Mouse (Mus musculus) neural tube, embryonic 11.5 days (tissue): ENCODE results near the gene Armh1. TPM values are rescaled to one million over a fixed set of nuclear protein-coding genes. Genes with fewer than 3 reads are reported as not detected.

Experiments used
- polyA plus RNA-seq: library from polyadenylated mRNA; unstranded; fragments of >200 nt; fragmentation: Nextera tagmentation; extraction: Ambion mirVana; gene quantifications from 2 replicates; pipeline ENCODE4 v1.2.1, GENCODE M21; 2014

The Armh1 gene
- polyA plus RNA-seq, 1 experiment from 2014 or later: not detected

Other genes starting within 250 kb of the Armh1 start
- 48.1 and 52.5 TPM in 2 replicates for gene Eif2b3, start 232.7 kb downstream of the Armh1 start, polyA plus RNA-seq
- 3.4 and 3.9 TPM in 2 replicates for gene Ptch2, start 156.1 kb downstream of the Armh1 start, polyA plus RNA-seq
- 3.4 and 4.0 TPM in 2 replicates for gene Btbd19, start 126.4 kb downstream of the Armh1 start, polyA plus RNA-seq
- gene Tctex1d4, start 125.3 kb downstream of the Armh1 start, polyA plus RNA-seq: not detected in 2 replicates
- 42.5 and 48.9 TPM in 2 replicates for gene Plk3, start 118.2 kb downstream of the Armh1 start, polyA plus RNA-seq
- gene Rps8, start 95.9 kb downstream of the Armh1 start, polyA plus RNA-seq: 818 and 875 TPM in 2 replicates
- 80.0 and 85.6 TPM in 2 replicates for gene Kif2c, start 69.5 kb downstream of the Armh1 start, polyA plus RNA-seq
- gene Tmem53, start 174 bp downstream of the Armh1 start, polyA plus RNA-seq: 6.8 and 6.9 TPM in 2 replicates
- gene Rnf220, start 244.9 kb upstream of the Armh1 start, polyA plus RNA-seq: 73.5 and 76.8 TPM in 2 replicates